ENCODE assay signal across 8 mouse cellular contexts in genomic region chr2:167062965-167063880, GRCm38 (mm10). TPM values are rescaled to one million over a fixed set of nuclear protein-coding genes. Genes with fewer than 3 reads are reported as not detected.
DNase-seq lines count a peak whose midpoint lies in the region; ATAC-seq and TF ChIP-seq lines count a peak whose summit lies in the region.

TSS of gene Znfx1 (minus strand) at chr2:167063015.

- TF ChIP-seq POLR2A in olfactory bulb, adult 2 months (IDR thresholded peaks at IDR 0.05; ENCODE audit: insufficient read depth, low read depth, low read length): peak; percentile 100
- peak; percentile 99 for TF ChIP-seq POLR2A in thymus, adult 2 months (IDR thresholded peaks at IDR 0.05; ENCODE audit: control insufficient read depth, extremely low read depth, insufficient read depth, low read length, poor library complexity)

- WGBS in forebrain, embryonic 16.5 days: under 1% methylated on average over 56 of the region's 57 CpGs
- WGBS in lung, embryonic 14.5 days: 1% methylated on average over 57 of the region's 57 CpGs
- under 1% methylated on average over 57 of the region's 57 CpGs for WGBS in olfactory bulb, adult 2 months
- under 1% methylated on average over 57 of the region's 57 CpGs for WGBS in thymus, adult 2 months

- H3K4me2 ChIP-seq in forebrain, embryonic 16.5 days (ENCODE audit: low read length): peak within 1 kb of the TSS; percentile 74
- peak within 1 kb of the TSS; percentile 83 for H3K4me2 ChIP-seq in lung, embryonic 14.5 days

- no peaks in the 10 kb centered on the region for H3K27me3 ChIP-seq in forebrain, embryonic 16.5 days (replicated peaks; ENCODE audit: control insufficient read depth, insufficient read depth, low read length)
- H3K27me3 ChIP-seq in lung, embryonic 14.5 days (ENCODE audit: insufficient read depth, low read length): no peaks in the 10 kb centered on the region
- no peaks in the 10 kb centered on the region for H3K27me3 ChIP-seq in thymus, adult 2 months (ENCODE audit: control insufficient read depth, insufficient read depth, low read length)

- DNase-seq in ES-CJ7 (ENCODE audit: low read depth, low spot score): peak; percentile 93
- DNase-seq in cerebellum, adult 11-12 months: peak; percentile 97
- peak; percentile 98 to 99 for DNase-seq in heart, postnatal 36 days
- peak; percentile 94 to 98 for DNase-seq in layer of hippocampus, adult 2 months (ENCODE audit: low spot score in 2 of 2)
- peak; percentile 98 for DNase-seq in lung, embryonic 14.5 days
- peak; percentile 95 for DNase-seq in thymus, adult 2 months

- peaks cover 31% of the 10 kb centered on the region for H3K4me1 ChIP-seq in forebrain, embryonic 16.5 days (replicated peaks; ENCODE audit: control insufficient read depth, insufficient read depth, low read length)
- 0 out of 2 replicates have a peak, but pooled peaks cover 4% of the 10 kb centered on the region for H3K4me1 ChIP-seq in lung, embryonic 14.5 days (ENCODE audit: insufficient read depth)
- peaks cover 18% of the 10 kb centered on the region for H3K4me1 ChIP-seq in olfactory bulb, adult 2 months (ENCODE audit: control insufficient read depth, insufficient read depth, low read length)
- peaks cover 23% of the 10 kb centered on the region for H3K4me1 ChIP-seq in thymus, adult 2 months (replicated peaks; ENCODE audit: control insufficient read depth, insufficient read depth, low read length)

- H3K9me3 ChIP-seq in forebrain, embryonic 16.5 days (ENCODE audit: control insufficient read depth, low read length): no peaks in the 10 kb centered on the region
- H3K9me3 ChIP-seq in lung, embryonic 14.5 days (ENCODE audit: low read depth, low read length): no peaks in the 10 kb centered on the region

- intact Hi-C loops in heart, postnatal 36 days (cut with DNase I): loop anchor here (5.0 kb wide), 1 partner anchor 429 kb away; the partner anchor contains the start of genes Rnf114 and Spata2

- TF ChIP-seq CTCF in layer of hippocampus, adult 2 months (conservative IDR thresholded peaks at IDR 0.05): peak; percentile 64
- peak; percentile 62 for TF ChIP-seq CTCF in lung, embryonic 14.5 days (IDR thresholded peaks at IDR 0.05; ENCODE audit: low read depth)
- TF ChIP-seq CTCF in olfactory bulb, adult 2 months (IDR thresholded peaks at IDR 0.05; ENCODE audit: insufficient read depth, low read depth, low read length): no peak
- TF ChIP-seq CTCF in thymus, adult 2 months (IDR thresholded peaks at IDR 0.05; ENCODE audit: borderline replicate concordance, control insufficient read depth, extremely low read depth, insufficient read depth, low read length, poor library complexity): no peak

- peak within 1 kb of the TSS; percentile 96 for H3K9ac ChIP-seq in forebrain, embryonic 16.5 days (replicated peaks; ENCODE audit: low read depth, low read length)
- peak within 1 kb of the TSS; percentile 96 for H3K9ac ChIP-seq in lung, embryonic 14.5 days

- peak within 1 kb of the TSS; percentile 61 for H3K4me3 ChIP-seq in forebrain, embryonic 16.5 days (replicated peaks; ENCODE audit: low read length)
- H3K4me3 ChIP-seq in layer of hippocampus, adult 2 months: peak within 1 kb of the TSS; percentile 99
- peak within 1 kb of the TSS; percentile 84 for H3K4me3 ChIP-seq in lung, embryonic 14.5 days (ENCODE audit: low read depth, low read length)
- peak within 1 kb of the TSS; percentile 57 for H3K4me3 ChIP-seq in olfactory bulb, adult 2 months (ENCODE audit: insufficient read depth, low read depth, low read length)
- H3K4me3 ChIP-seq in thymus, adult 2 months (ENCODE audit: control insufficient read depth, insufficient read depth, low read length): peak within 1 kb of the TSS; percentile 91

- ATAC-seq in forebrain, embryonic 16.5 days: peak; percentile 93
- ATAC-seq in lung, embryonic 14.5 days (ENCODE audit: insufficient read depth): peak; percentile 92

- peaks cover 12% of the 10 kb centered on the region for H3K36me3 ChIP-seq in forebrain, embryonic 16.5 days (ENCODE audit: control insufficient read depth, insufficient read depth)
- H3K36me3 ChIP-seq in lung, embryonic 14.5 days (ENCODE audit: insufficient read depth): peaks cover 34% of the 10 kb centered on the region
- H3K36me3 ChIP-seq in thymus, adult 2 months (ENCODE audit: control insufficient read depth, insufficient read depth, low read length): peaks cover 18% of the 10 kb centered on the region

- peak within 1 kb of the TSS; percentile 88 for H3K27ac ChIP-seq in forebrain, embryonic 16.5 days (ENCODE audit: low read length)
- H3K27ac ChIP-seq in layer of hippocampus, adult 2 months: peak within 1 kb of the TSS; percentile 96
- H3K27ac ChIP-seq in lung, embryonic 14.5 days (ENCODE audit: low read depth): peak within 1 kb of the TSS; percentile 96
- peak within 1 kb of the TSS; percentile 70 for H3K27ac ChIP-seq in olfactory bulb, adult 2 months (ENCODE audit: insufficient read depth, low read depth, low read length)
- peak within 1 kb of the TSS; percentile 16; the same call in 1 of the 2 replicates for H3K27ac ChIP-seq in thymus, adult 2 months (ENCODE audit: control insufficient read depth, insufficient read depth, low read length)

RNA-seq across cellular contexts. Expression of gene Znfx1, which starts in this region (rescaled TPM):
- 8.9 and 9.0 TPM in 2 replicates for polyA plus RNA-seq in forebrain, embryonic 16.5 days (2015; fragmentation: Nextera tagmentation; extraction: Ambion mirVana)
- total RNA-seq in heart, postnatal 36 days (2021): 10 to 100 TPM; 36.2 to 44.8 TPM
- total RNA-seq in layer of hippocampus, adult 2 months (2021): 10 to 100 TPM; 38.5 to 45.6 TPM
- 7.0 and 8.9 TPM in 2 replicates for polyA plus RNA-seq in lung, embryonic 14.5 days (2014; fragmentation: Nextera tagmentation; extraction: Ambion mirVana)
- not detected in 2 replicates for polyA plus RNA-seq in olfactory bulb, adult 2 months (2012; ENCODE audit: insufficient read depth, insufficient read length, low replicate concordance, missing spikeins)
- 46.0 and 46.9 TPM in 2 replicates for polyA plus RNA-seq in thymus, adult 2 months (2012; rRNA removed)

Comparison
In these comparisons a context has a peak if more than half of its experiments do, and no peak if none do; other contexts are left out.
1. Peak in every context shown above with its lines: DNase-seq, ATAC-seq, H3K4me3 ChIP-seq and H3K27ac ChIP-seq.
2. H3K27ac ChIP-seq: peak in every context shown above with its lines; median percentile 96 in layer of hippocampus, adult 2 months; 96 in lung, embryonic 14.5 days; 88 in forebrain, embryonic 16.5 days; 70 in olfactory bulb, adult 2 months; 16 in thymus, adult 2 months.
3. CTCF ChIP-seq: peak in layer of hippocampus, adult 2 months (single experiment) and lung, embryonic 14.5 days (single experiment); none in olfactory bulb, adult 2 months (single experiment) and thymus, adult 2 months (single experiment).